Mouse (Mus musculus): ENCODE measurements around the gene Proser2.
"Not testable (repeated sequence)": the region's sequence is repeated elsewhere in the genome, so short reads cannot be mapped to it uniquely, and the experiment has no call there.

The Proser2 gene

GRCm38 (mm10) chr2:6128136-6128805 lies 1.7 kb downstream of the Proser2 start:
- no peak for DNase-seq

GRCm38 (mm10) chr2:6123046-6123445 lies 7.0 kb downstream of the Proser2 start:
- no peak for DNase-seq

GRCm38 (mm10) chr2:6121091-6121490 lies 8.9 kb downstream of the Proser2 start:
- no peak for DNase-seq

- DNase-seq: no peak
These were observed 11.8 kb downstream of the Proser2 start for GRCm38 (mm10) chr2:6118246-6118645.

- DNase-seq: no peak
These were observed 16.2 kb downstream of the Proser2 start for GRCm38 (mm10) chr2:6113792-6114191.

- no peak for DNase-seq
These were observed 17.4 kb downstream of the Proser2 start for GRCm38 (mm10) chr2:6112619-6113018.

- no peak for DNase-seq
These were observed 24.6 kb downstream of the Proser2 start for GRCm38 (mm10) chr2:6105437-6105836.

GRCm38 (mm10) chr2:6100755-6101154 lies 29.3 kb downstream of the Proser2 start:
- no peak for DNase-seq

GRCm38 (mm10) chr2:6100027-6100749 lies 29.8 kb downstream of the Proser2 start:
- DNase-seq: no peak

- DNase-seq: no peak
These were observed 30.6 kb downstream of the Proser2 start for GRCm38 (mm10) chr2:6099443-6099842.

GRCm38 (mm10) chr2:6098924-6099323 lies 31.1 kb downstream of the Proser2 start:
- no peak for DNase-seq

- no peak for DNase-seq
These were observed 32.8 kb downstream of the Proser2 start for GRCm38 (mm10) chr2:6097113-6097716.

GRCm38 (mm10) chr2:6089941-6090340 lies 40.1 kb downstream of the Proser2 start:
- not testable (repeated sequence) for DNase-seq

GRCm38 (mm10) chr2:6087151-6087550 lies 42.9 kb downstream of the Proser2 start:
- no peak for DNase-seq

- DNase-seq: no peak
These were observed 44.1 kb downstream of the Proser2 start for GRCm38 (mm10) chr2:6085622-6086530.

GRCm38 (mm10) chr2:6083696-6084095 lies 46.3 kb downstream of the Proser2 start:
- no peak for DNase-seq

GRCm38 (mm10) chr2:6082615-6083014 lies 47.4 kb downstream of the Proser2 start:
- DNase-seq: no peak

- DNase-seq: no peak
These were observed 48.9 kb downstream of the Proser2 start for GRCm38 (mm10) chr2:6081108-6081507.

- DNase-seq: no peak
These were observed 50.0 kb downstream of the Proser2 start for GRCm38 (mm10) chr2:6080037-6080436.

- DNase-seq: no peak
These were observed 54.5 kb downstream of the Proser2 start for GRCm38 (mm10) chr2:6075530-6075896.

GRCm38 (mm10) chr2:6074891-6075529 lies 55.0 kb downstream of the Proser2 start:
- DNase-seq: no peak

GRCm38 (mm10) chr2:6072685-6073260 lies 57.2 kb downstream of the Proser2 start:
- no peak for DNase-seq
